Mouse (Mus musculus) kidney, embryonic 16.5 days (tissue): ENCODE data around the gene Sv2b. TPM values are rescaled to one million over a fixed set of nuclear protein-coding genes. Genes with fewer than 3 reads are reported as not detected.
"Not testable (repeated sequence)": the region's sequence is repeated elsewhere in the genome, so short reads cannot be mapped to it uniquely, and the experiment has no call there.

ENCODE experiments used
- ATAC-seq: fragments of 200-750 bp; cut with Nextera tagmentation; 2 replicates; pipeline ENCODE4 v1.8.0; 2017; ENCODE audit warnings: moderate TSS enrichment; ENCODE audit not compliant: low FRiP score, low TSS enrichment
- H3K27ac ChIP-seq: fragments of 300-500 bp; sonication (generic); 2 replicates; pipeline ENCODE4 v1.5.1; 2014; ENCODE audit warnings: low read length
- H3K27me3 ChIP-seq: fragments of 300-500 bp; sonication (generic); 2 replicates; pipeline ENCODE4 v1.6.1; 2014; ENCODE audit warnings: low read length, control low read depth, mixed read lengths; ENCODE audit not compliant: insufficient read depth
- H3K36me3 ChIP-seq: fragments of 300-500 bp; sonication (generic); 2 replicates; pipeline ENCODE4 v1.6.1; 2014; ENCODE audit warnings: low read length, control low read depth, mixed read lengths; ENCODE audit not compliant: insufficient read depth
- H3K4me1 ChIP-seq: fragments of 300-500 bp; sonication (generic); 2 replicates; pipeline ENCODE4 v1.6.1; 2014; ENCODE audit warnings: low read length, control low read depth, mixed read lengths; ENCODE audit not compliant: insufficient read depth
- H3K4me2 ChIP-seq: fragments of 300-500 bp; sonication (generic); replicated peaks from 2 replicates; pipeline ENCODE4 v1.6.1; 2014; ENCODE audit warnings: low read depth, low read length
- H3K4me3 ChIP-seq: fragments of 300-500 bp; sonication (generic); 2 replicates; pipeline ENCODE4 v1.5.1; 2014; ENCODE audit warnings: mild to moderate bottlenecking, low read length
- H3K9ac ChIP-seq: fragments of 300-500 bp; sonication (generic); replicated peaks from 2 replicates; pipeline ENCODE4 v1.6.1; 2014; ENCODE audit warnings: low read length
- H3K9me3 ChIP-seq: fragments of 300-500 bp; sonication (generic); 2 replicates; pipeline ENCODE4 v1.6.1; 2016; ENCODE audit warnings: low read length, control low read depth
- WGBS: fragments of 180-500 bp; shearing (Covaris S2); extraction: QIAGEN DNeasy Blood & Tissue Kit; methylation state at CpG from one replicate; pipeline ENCODE4 v1.1.7; 2014; 5-methylcytosine and 5-hydroxymethylcytosine counted together
- polyA plus RNA-seq: library from polyadenylated mRNA; unstranded; fragments of >200 nt; fragmentation: Nextera tagmentation; extraction: Ambion mirVana; gene quantifications from 2 replicates; pipeline ENCODE4 v1.2.1, GENCODE M21; 2015

Gene Sv2b
- polyA plus RNA-seq, 1 experiment from 2014 or later, result 1.6 TPM

DNA sequence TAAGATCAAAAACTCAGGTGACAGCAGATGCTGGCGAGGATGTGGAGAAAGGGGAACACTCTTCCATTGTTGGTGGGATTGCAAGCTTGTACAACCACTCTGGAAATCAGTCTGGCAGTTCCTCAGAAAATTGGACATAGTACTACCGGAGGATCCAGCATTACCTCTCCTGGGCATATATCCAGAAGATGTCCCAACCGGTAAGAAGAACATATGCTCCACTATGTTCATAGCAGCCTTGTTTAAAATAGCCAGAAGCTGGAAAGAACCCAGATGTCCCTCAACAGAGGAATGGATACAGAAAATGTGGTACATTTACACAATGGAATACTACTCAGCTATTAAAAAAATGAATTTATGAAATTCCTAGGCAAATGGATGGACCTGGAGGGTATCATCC lies 13.7 kb upstream of the Sv2b start:
- H3K9me3 ChIP-seq, H3K4me2 ChIP-seq, H3K27me3 ChIP-seq, H3K4me1 ChIP-seq, H3K9ac ChIP-seq, ATAC-seq, H3K36me3 ChIP-seq, H3K4me3 ChIP-seq, H3K27ac ChIP-seq: not testable (repeated sequence)
- WGBS, result 92% methylated on average over 3 of the region's 3 CpGs

DNA sequence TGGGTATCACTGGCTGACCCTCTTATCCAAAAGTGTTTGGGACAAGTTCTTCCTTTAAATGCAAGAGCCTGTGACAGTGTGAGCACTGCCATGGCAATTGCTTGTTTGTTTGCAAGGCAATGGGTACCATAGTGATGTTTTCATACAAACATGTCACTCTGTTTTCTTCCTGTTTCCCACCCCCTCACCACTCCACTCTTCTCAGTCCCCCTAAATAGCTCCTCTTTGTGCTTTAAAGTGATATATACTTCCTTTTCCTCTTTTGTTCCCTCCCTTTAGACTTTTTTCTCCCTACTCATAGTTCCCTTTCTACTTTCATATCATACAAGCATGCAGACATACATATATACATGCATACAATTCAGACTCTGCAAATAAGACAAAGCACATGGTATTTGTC lies 10.9 kb upstream of the Sv2b start:
- Histone ChIP-seq H3K4me2 (no peak overlapping the region), H3K36me3 (no peaks in the 10 kb centered on the region), H3K27ac (no peak overlapping the region), H3K4me3 (no peak overlapping the region), H3K4me1 (no peaks in the 10 kb centered on the region), H3K9ac (no peak overlapping the region), H3K27me3 (no peaks in the 10 kb centered on the region), H3K9me3 (no peaks in the 10 kb centered on the region)
- ATAC-seq, result no peak

- ATAC-seq, result no peak
- Histone ChIP-seq H3K27ac (no peak overlapping the region), H3K4me2 (no peak overlapping the region), H3K9ac (no peak overlapping the region), H3K4me1 (no peaks in the 10 kb centered on the region), H3K9me3 (no peaks in the 10 kb centered on the region), H3K4me3 (no peak overlapping the region), H3K27me3 (no peaks in the 10 kb centered on the region), H3K36me3 (no peaks in the 10 kb centered on the region)
- 84% methylated on average over 1 of the region's 1 CpGs for WGBS
These were observed 9.3 kb upstream of the Sv2b start for GRCm38 (mm10) chr7:75318320-75318719.

- no peak overlapping the region for H3K9ac ChIP-seq
- 58% methylated on average over 5 of the region's 5 CpGs for WGBS
- no peaks in the 10 kb centered on the region for H3K36me3 ChIP-seq
These were observed 5.8 kb upstream of the Sv2b start for GRCm38 (mm10) chr7:75314873-75315272.

GRCm38 (mm10) chr7:75309570-75309969 lies 508 bp upstream of the Sv2b start:
- 79% methylated on average over 8 of the region's 8 CpGs for WGBS
- Histone ChIP-seq H3K9ac (no peak overlapping the region), H3K27me3 (peaks cover 21% of the 10 kb centered on the region), H3K9me3 (no peaks in the 10 kb centered on the region), H3K4me1 (peaks cover 13% of the 10 kb centered on the region), H3K36me3 (no peaks in the 10 kb centered on the region), H3K27ac (no peak overlapping the region), H3K4me3 (no peak overlapping the region), H3K4me2 (no peak overlapping the region)
- ATAC-seq, result no peak

More at GRCm38 (mm10) chr7:75314873-75315272, 5.8 kb upstream of the Sv2b start:
- H3K4me1 ChIP-seq, result no peaks in the 10 kb centered on the region
- ATAC-seq, result no peak
- no peak overlapping the region for H3K27ac ChIP-seq
- H3K4me3 ChIP-seq, result no peak overlapping the region
- H3K9me3 ChIP-seq, result no peaks in the 10 kb centered on the region
- H3K27me3 ChIP-seq, result peaks cover under 1% of the 10 kb centered on the region; the same call in 1 of the 2 replicates
- no peak overlapping the region for H3K4me2 ChIP-seq

DNA sequence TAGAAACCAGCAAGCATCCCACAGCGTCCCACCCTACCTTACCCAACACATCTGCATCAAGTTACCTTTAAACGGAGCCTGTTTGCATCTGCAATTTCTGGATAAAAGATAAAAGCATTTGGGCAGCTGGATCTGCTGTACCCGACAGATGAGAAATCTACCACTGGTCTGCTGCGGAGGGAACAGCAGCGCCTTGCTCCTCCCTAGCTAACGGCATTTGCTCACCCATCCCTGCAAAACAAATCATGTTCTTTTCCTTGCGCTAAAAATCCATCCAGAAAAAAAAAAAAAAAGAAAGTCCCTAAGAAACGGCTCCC lies 964 bp downstream of the Sv2b start:
- H3K27ac ChIP-seq, result no peak overlapping the region
- H3K9me3 ChIP-seq, result no peaks in the 10 kb centered on the region
- peak overlapping the region; percentile 57 for H3K4me3 ChIP-seq
- no peak for ATAC-seq
- peaks cover 21% of the 10 kb centered on the region for H3K27me3 ChIP-seq
- H3K36me3 ChIP-seq, result no peaks in the 10 kb centered on the region
- WGBS, result 4% methylated on average over 8 of the region's 8 CpGs
- peak overlapping the region; percentile 96 for H3K4me2 ChIP-seq
- peaks cover 13% of the 10 kb centered on the region for H3K4me1 ChIP-seq
- H3K9ac ChIP-seq, result 0 out of 2 replicates have a peak overlapping the region, but pooled peaks have one; percentile 65

DNA sequence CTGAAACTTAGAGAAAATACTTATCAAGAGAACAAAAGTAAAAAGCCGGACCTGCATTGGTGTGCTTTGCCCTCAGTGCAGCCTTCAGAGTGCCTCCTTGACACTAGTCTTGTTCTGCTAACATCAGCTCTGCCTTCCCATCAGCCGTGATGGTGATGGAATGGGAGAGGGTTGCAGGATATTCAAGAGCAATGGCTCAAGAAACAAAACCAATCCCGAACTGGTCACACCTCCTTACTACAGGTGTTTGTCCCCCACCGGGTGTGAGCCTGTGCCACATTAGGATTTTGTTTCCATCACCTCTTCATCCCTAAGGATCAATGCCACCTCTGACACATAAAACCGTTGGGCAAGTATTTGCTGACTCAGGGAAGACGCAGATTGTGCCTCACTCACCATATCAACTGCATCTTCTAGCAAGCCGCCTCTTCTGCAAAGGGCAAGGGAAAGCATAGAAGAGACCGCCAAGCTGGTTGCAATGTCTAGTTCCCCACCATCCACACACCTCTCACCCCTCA lies 1.4 kb downstream of the Sv2b start:
- H3K36me3 ChIP-seq, result no peaks in the 10 kb centered on the region
- H3K4me1 ChIP-seq, result peaks cover 13% of the 10 kb centered on the region
- peaks cover 21% of the 10 kb centered on the region for H3K27me3 ChIP-seq
- no peaks in the 10 kb centered on the region for H3K9me3 ChIP-seq
- H3K4me3 ChIP-seq, result peak overlapping the region; percentile 57
- ATAC-seq, result no peak
- no peak overlapping the region for H3K27ac ChIP-seq
- 43% methylated on average over 8 of the region's 8 CpGs for WGBS
- no peak overlapping the region for H3K9ac ChIP-seq
- peak overlapping the region; percentile 96 for H3K4me2 ChIP-seq

DNA sequence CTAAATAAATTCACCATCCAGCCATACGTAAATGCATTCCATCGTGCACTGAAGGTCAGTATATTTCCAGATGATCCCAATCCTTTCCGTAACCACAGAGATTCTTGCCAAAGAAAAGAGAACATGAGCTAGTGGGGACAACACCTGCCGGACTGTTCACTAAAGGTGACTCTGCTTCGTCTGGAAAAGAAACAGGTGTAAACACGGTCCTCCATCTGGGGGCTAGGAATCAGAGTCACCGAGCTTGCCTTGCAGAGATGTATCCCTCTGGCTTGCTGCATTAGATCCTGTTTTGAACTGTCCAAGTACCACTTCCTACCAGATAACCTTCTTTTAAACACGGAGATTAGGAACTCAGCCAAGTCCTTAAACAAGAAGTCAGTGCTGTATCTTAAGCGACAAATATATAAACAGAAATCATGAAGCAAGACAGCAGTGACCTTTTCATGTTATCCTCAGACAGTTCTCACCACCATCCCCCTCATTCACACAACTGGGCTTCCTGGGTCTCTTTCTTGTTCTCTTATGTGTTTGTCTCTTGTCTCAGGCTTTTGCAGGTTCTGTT lies 3.1 kb downstream of the Sv2b start:
- Histone ChIP-seq H3K27ac (no peak overlapping the region), H3K4me1 (peaks cover 13% of the 10 kb centered on the region), H3K9ac (no peak overlapping the region), H3K27me3 (peaks cover 21% of the 10 kb centered on the region), H3K4me2 (no peak overlapping the region), H3K4me3 (no peak overlapping the region), H3K9me3 (no peaks in the 10 kb centered on the region), H3K36me3 (no peaks in the 10 kb centered on the region)
- no peak for ATAC-seq
- 73% methylated on average over 9 of the region's 9 CpGs for WGBS

DNA sequence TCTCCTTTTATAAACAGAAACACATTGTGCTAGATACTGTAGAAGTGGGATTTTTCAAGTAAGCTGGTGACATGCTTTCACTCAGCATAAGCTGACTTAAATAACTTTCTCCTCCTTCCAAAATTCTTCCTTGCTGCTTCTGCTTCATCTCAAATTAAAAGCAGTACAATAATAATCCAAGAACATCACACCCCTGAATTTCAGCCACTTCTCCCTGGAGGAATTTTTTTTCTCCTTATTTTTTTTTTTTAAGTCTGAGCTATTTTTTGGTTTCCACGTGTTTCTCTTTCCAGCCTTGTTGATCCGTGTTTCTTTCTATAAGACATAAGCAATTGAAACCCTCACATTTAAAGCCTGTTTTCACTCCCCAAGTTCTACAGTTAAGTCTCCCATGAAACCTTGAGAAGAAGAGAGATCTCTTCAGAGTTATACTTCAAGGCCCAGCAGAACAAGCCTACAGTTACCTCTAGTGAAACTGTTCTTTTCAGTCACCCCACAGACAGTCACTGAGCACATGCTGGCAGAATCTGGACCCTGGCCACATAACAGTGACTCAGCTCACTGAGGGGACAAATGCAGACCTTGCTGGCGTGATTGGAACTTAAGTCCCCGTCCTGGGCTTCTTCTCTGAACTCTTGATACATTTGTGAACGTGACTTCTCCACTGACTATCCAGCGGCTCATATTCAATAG lies 6.4 kb downstream of the Sv2b start:
- Histone ChIP-seq H3K36me3 (no peaks in the 10 kb centered on the region), H3K4me1 (peaks cover under 1% of the 10 kb centered on the region; the same call in 1 of the 2 replicates), H3K27ac (no peak overlapping the region), H3K9me3 (no peaks in the 10 kb centered on the region), H3K9ac (no peak overlapping the region), H3K4me2 (no peak overlapping the region), H3K27me3 (peaks cover 8% of the 10 kb centered on the region), H3K4me3 (no peak overlapping the region)
- WGBS, result 85% methylated on average over 6 of the region's 6 CpGs
- no peak for ATAC-seq

DNA sequence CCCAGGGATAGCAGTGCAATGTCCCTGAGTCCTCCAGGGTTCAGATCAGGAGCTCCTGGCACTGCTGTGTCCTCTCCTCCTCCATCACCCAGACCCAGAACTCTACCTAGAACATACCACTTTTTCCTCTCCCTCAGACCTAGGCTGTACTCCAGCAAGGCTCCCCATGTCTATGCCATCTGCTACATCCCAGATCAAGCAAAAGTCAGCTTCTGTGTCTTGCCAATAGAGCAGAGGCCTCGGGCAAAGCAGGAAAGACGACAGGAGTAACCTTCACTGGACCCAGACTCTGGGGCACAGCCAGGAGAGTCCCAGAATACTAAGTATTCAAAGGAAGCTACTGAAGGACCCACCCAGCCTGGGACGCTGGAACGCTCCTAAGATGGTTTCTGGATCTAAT lies 9.8 kb downstream of the Sv2b start:
- Histone ChIP-seq H3K27ac (no peak overlapping the region), H3K4me1 (peaks cover 25% of the 10 kb centered on the region), H3K9me3 (no peaks in the 10 kb centered on the region), H3K9ac (no peak overlapping the region), H3K4me3 (no peak overlapping the region), H3K27me3 (no peaks in the 10 kb centered on the region), H3K4me2 (no peak overlapping the region), H3K36me3 (no peaks in the 10 kb centered on the region)
- ATAC-seq, result no peak
- WGBS, result 85% methylated on average over 4 of the region's 4 CpGs
